Mouse (Mus musculus): ENCODE results near the gene Ap5s1. TPM values are rescaled to one million over a fixed set of nuclear protein-coding genes. Genes with fewer than 3 reads are reported as not detected.

Gene Ap5s1
- polyA plus RNA-seq, 1 experiment = 26.0 TPM

- Histone ChIP-seq H3K27ac (replicated peaks; ENCODE audit: low read depth, low read length) (peak overlapping the region; percentile 90), H3K4me3 (ENCODE audit: insufficient read depth, low read depth, low read length) (no peak overlapping the region), H3K4me1 (ENCODE audit: control insufficient read depth, insufficient read depth, insufficient read length, low read length) (peaks cover 15% of the 10 kb centered on the region)
Observed at GRCm38 (mm10) chr2:131203816-131204409, 3.0 kb upstream of the Ap5s1 start.

GRCm38 (mm10) chr2:131204410-131204981 lies 2.4 kb upstream of the Ap5s1 start:
- H3K27ac ChIP-seq (replicated peaks; ENCODE audit: low read depth, low read length) = peak overlapping the region; percentile 92
- H3K4me3 ChIP-seq (ENCODE audit: insufficient read depth, low read depth, low read length) = peak overlapping the region; percentile 28
- peaks cover 18% of the 10 kb centered on the region for H3K4me1 ChIP-seq (ENCODE audit: control insufficient read depth, insufficient read depth, insufficient read length, low read length)

GRCm38 (mm10) chr2:131205521-131206182 lies 1.2 kb upstream of the Ap5s1 start:
- peaks cover 18% of the 10 kb centered on the region for H3K4me1 ChIP-seq (ENCODE audit: control insufficient read depth, insufficient read depth, insufficient read length, low read length)
- peak overlapping the region; percentile 92 for H3K27ac ChIP-seq (replicated peaks; ENCODE audit: low read depth, low read length)
- H3K4me3 ChIP-seq (ENCODE audit: insufficient read depth, low read depth, low read length) = no peak overlapping the region

GRCm38 (mm10) chr2:131208356-131208755 lies 1.5 kb downstream of the Ap5s1 start:
- Histone ChIP-seq H3K27ac (replicated peaks; ENCODE audit: low read depth, low read length) (no peak overlapping the region), H3K4me3 (ENCODE audit: insufficient read depth, low read depth, low read length) (no peak overlapping the region), H3K4me1 (ENCODE audit: control insufficient read depth, insufficient read depth, insufficient read length, low read length) (peaks cover 33% of the 10 kb centered on the region)

- no peak overlapping the region for H3K4me3 ChIP-seq (ENCODE audit: insufficient read depth, low read depth, low read length)
- peaks cover 33% of the 10 kb centered on the region for H3K4me1 ChIP-seq (ENCODE audit: control insufficient read depth, insufficient read depth, insufficient read length, low read length)
- H3K27ac ChIP-seq (replicated peaks; ENCODE audit: low read depth, low read length) = peak overlapping the region; percentile 96
Observed at GRCm38 (mm10) chr2:131209125-131209795, 2.4 kb downstream of the Ap5s1 start.

GRCm38 (mm10) chr2:131209969-131210792 lies 3.3 kb downstream of the Ap5s1 start:
- Histone ChIP-seq H3K4me1 (ENCODE audit: control insufficient read depth, insufficient read depth, insufficient read length, low read length) (peaks cover 27% of the 10 kb centered on the region), H3K4me3 (ENCODE audit: insufficient read depth, low read depth, low read length) (peak overlapping the region; percentile 70), H3K27ac (replicated peaks; ENCODE audit: low read depth, low read length) (peak overlapping the region; percentile 96)

GRCm38 (mm10) chr2:131211026-131211615 lies 4.2 kb downstream of the Ap5s1 start:
- peak overlapping the region; percentile 96 for H3K27ac ChIP-seq (replicated peaks; ENCODE audit: low read depth, low read length)

GRCm38 (mm10) chr2:131213773-131214172 lies 6.9 kb downstream of the Ap5s1 start:
- Histone ChIP-seq H3K27ac (replicated peaks; ENCODE audit: low read depth, low read length) (peak overlapping the region; percentile 81), H3K4me1 (ENCODE audit: control insufficient read depth, insufficient read depth, insufficient read length, low read length) (peaks cover 31% of the 10 kb centered on the region)

More at GRCm38 (mm10) chr2:131211026-131211615, 4.2 kb downstream of the Ap5s1 start:
- Histone ChIP-seq H3K4me3 (ENCODE audit: insufficient read depth, low read depth, low read length) (peak overlapping the region; percentile 70), H3K4me1 (ENCODE audit: control insufficient read depth, insufficient read depth, insufficient read length, low read length) (peaks cover 25% of the 10 kb centered on the region)

GRCm38 (mm10) chr2:131215941-131216858 lies 9.3 kb downstream of the Ap5s1 start:
- peak overlapping the region; percentile 88 for H3K27ac ChIP-seq (replicated peaks; ENCODE audit: low read depth, low read length)
- peaks cover 28% of the 10 kb centered on the region for H3K4me1 ChIP-seq (ENCODE audit: control insufficient read depth, insufficient read depth, insufficient read length, low read length)
- H3K4me3 ChIP-seq (ENCODE audit: insufficient read depth, low read depth, low read length) = no peak overlapping the region

More at GRCm38 (mm10) chr2:131213773-131214172, 6.9 kb downstream of the Ap5s1 start:
- H3K4me3 ChIP-seq (ENCODE audit: insufficient read depth, low read depth, low read length) = no peak overlapping the region

- no peak overlapping the region for H3K4me3 ChIP-seq (ENCODE audit: insufficient read depth, low read depth, low read length)
- H3K27ac ChIP-seq (replicated peaks; ENCODE audit: low read depth, low read length) = no peak overlapping the region
- H3K4me1 ChIP-seq (ENCODE audit: control insufficient read depth, insufficient read depth, insufficient read length, low read length) = peaks cover 8% of the 10 kb centered on the region
Observed at GRCm38 (mm10) chr2:131220030-131220429, 13.2 kb downstream of the Ap5s1 start.

- Histone ChIP-seq H3K4me3 (ENCODE audit: insufficient read depth, low read depth, low read length) (no peak overlapping the region), H3K27ac (replicated peaks; ENCODE audit: low read depth, low read length) (no peak overlapping the region), H3K4me1 (ENCODE audit: control insufficient read depth, insufficient read depth, insufficient read length, low read length) (no peaks in the 10 kb centered on the region; the same call in 1 of the 2 replicates)
Observed at GRCm38 (mm10) chr2:131221853-131222515, 15.1 kb downstream of the Ap5s1 start.

- Histone ChIP-seq H3K4me3 (ENCODE audit: insufficient read depth, low read depth, low read length) (no peak overlapping the region), H3K27ac (replicated peaks; ENCODE audit: low read depth, low read length) (no peak overlapping the region), H3K4me1 (ENCODE audit: control insufficient read depth, insufficient read depth, insufficient read length, low read length) (no peaks in the 10 kb centered on the region; the same call in 1 of the 2 replicates)
Observed at GRCm38 (mm10) chr2:131222562-131222961, 15.7 kb downstream of the Ap5s1 start.

- Histone ChIP-seq H3K27ac (replicated peaks; ENCODE audit: low read depth, low read length) (no peak overlapping the region), H3K4me3 (ENCODE audit: insufficient read depth, low read depth, low read length) (no peak overlapping the region)
Observed at GRCm38 (mm10) chr2:131223569-131223968, 16.7 kb downstream of the Ap5s1 start.

More at GRCm38 (mm10) chr2:131223569-131223968, 16.7 kb downstream of the Ap5s1 start:
- H3K4me1 ChIP-seq (ENCODE audit: control insufficient read depth, insufficient read depth, insufficient read length, low read length) = no peaks in the 10 kb centered on the region; the same call in 1 of the 2 replicates
